Mouse (Mus musculus): ENCODE measurements at regions not wholly inside any gene's neighbourhood (a gene's known extent, or its start where the extent isn't known, plus 50 kb on each side); places are given as distances from the start of the nearest gene placed in this dataset.

- no peak for DNase-seq (ENCODE audit: low spot score in 2 of 2)
Measured at GRCm38 (mm10) chr2:80231891-80232290, 60.4 kb upstream of the Prdx6b start.

- DNase-seq (ENCODE audit: low spot score in 2 of 2) = no peak
Measured at GRCm38 (mm10) chr2:80205074-80205727, 75.9 kb upstream of the Pde1a start.

DNA sequence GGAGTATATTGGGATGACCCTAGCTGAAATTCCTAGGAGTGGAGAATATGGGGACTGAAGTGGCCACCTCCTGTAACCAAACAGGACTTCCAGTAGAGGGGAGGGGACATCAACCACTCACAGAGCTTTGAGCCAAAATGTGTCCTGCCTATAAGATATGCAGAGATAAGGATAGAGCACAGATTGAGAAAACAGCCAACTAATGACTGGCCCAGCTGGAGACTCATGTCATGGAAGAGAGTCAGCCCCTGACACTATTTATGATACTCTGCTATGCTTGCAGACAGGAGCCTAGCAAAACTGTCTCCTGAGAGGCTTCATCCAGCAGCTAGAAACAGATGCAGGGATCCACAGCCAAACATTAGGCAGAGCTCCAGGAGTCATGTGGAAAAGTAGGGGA, 74.2 kb upstream of the Pde1a start:
- DNase-seq (ENCODE audit: low spot score in 2 of 2) = no peak

GRCm38 (mm10) chr2:80195896-80196410, 66.7 kb upstream of the Pde1a start:
- no peak for DNase-seq (ENCODE audit: low spot score in 2 of 2)

DNA sequence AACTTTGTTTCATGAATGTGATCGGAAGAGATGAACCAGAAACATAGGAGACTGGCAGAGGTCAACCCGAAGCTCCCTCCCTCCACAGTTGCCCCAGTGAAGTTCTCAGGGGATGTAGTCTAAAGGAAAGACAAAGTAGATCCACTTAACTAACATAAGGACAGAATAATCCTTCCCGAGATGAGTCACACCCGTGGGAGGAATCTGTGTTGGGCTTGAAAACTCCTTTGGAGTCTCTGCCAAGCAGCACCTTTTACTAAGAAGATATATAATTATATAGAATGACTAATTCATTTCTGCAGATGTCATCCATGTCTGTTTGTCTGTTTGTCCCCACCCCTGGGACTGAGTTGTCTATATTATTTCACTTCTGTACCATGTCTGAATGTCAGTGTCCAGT, 59.1 kb upstream of the Pde1a start:
- DNase-seq (ENCODE audit: low spot score in 2 of 2) = peak in 1 of 2 experiments; percentile 87

DNA sequence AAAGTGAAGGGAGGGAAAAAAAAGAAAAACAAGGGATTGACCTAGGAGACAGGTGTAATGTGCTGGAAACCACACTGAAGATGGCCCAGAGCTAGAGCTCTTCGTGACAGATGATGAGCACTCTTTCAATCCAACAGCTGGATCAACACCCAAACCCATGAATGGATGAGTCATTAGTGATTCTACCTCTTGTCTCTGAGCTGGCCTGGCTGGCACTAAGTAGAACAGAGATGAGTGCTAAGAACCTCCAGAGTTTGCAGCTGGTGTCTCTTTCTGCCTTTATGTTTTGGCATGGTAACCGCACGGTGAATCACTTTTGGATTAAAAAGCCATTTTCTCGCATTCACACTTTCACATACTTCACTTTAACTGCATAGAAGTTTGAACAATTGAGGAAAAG, 57.6 kb upstream of the Pde1a start:
- DNase-seq (ENCODE audit: low spot score in 2 of 2) = peak in 1 of 2 experiments; percentile 57

Data from left cerebral cortex, adult 8-10 months (tissue).